In the genomic region with DNA sequence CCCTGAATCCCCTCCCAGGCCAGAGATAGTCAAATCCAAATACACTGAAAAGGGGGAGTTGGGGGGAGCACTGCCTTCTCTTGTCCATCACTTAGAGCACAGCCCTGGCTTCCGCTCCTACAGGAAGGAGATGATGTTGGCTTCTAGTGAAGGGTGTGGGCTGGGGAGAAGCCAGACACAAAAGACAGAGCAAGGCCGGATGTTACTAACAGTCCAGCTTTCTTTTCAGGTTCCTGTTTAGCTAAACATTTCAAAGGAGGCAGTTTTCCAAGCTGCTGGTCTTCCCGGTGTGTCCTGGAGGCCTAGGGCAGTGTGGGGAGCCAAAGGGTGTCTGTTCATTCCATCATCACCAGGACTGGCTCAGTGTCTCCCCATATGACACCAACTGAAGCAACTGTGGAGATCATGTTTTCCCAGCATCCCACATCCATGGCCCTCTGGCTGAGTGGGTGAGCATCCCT, we compare ENCODE assay signal across 12 mouse cellular contexts.
A peak's percentile ranks its signal among the peaks of the same experiment; 100 is the strongest.
DNase-seq lines count a peak whose midpoint lies in the region; ATAC-seq and TF ChIP-seq lines count a peak whose summit lies in the region.
"Had no signal": no experiment of that assay in that cellular context is flagged by ENCODE, and none has a peak within 500 bp of the region (broad histone marks: within the 10 kb centered on the region; RNA-seq: fewer than 3 reads in every experiment).

No protein-coding gene starts in this region.

- ATAC-seq in lung, postnatal 0 days = peak; percentile 79

- TF ChIP-seq EP300 in lung, postnatal 0 days (IDR thresholded peaks at IDR 0.05) = peak; percentile 98

- intact Hi-C loops in gastrocnemius, adult 2 months (cut with DNase I) = loop anchor here (2.0 kb wide), 2 partner anchors 223 to 339 kb away; a partner anchor contains a TSS

- H3K9ac ChIP-seq in lung, postnatal 0 days (replicated peaks; ENCODE audit: low read depth) = no peak overlapping the region
- H3K9ac ChIP-seq: limb, embryonic 13.5 days; midbrain, embryonic 12.5 days; stomach, embryonic 15.5 days had no signal

- no peaks in the 10 kb centered on the region for H3K27me3 ChIP-seq in lung, postnatal 0 days (replicated peaks; ENCODE audit: insufficient read depth, low read length)
- H3K27me3 ChIP-seq: limb, embryonic 13.5 days; midbrain, embryonic 12.5 days; stomach, embryonic 15.5 days had no signal

- peak; percentile 53 for DNase-seq in gastrocnemius, adult 2 months
- no peak for DNase-seq in gastrocnemius, postnatal 4 days (ENCODE audit: low spot score in 2 of 2)
- DNase-seq in heart, adult 8-10 months (ENCODE audit: low spot score) = peak; percentile 86
- peak; percentile 65 for DNase-seq in kidney, adult 9 months
- peak; percentile 74 for DNase-seq in lung, postnatal 0 days (ENCODE audit: low spot score)
- no peak for DNase-seq in spleen, postnatal 14 days (ENCODE audit: low spot score in 2 of 2)
- no peak for DNase-seq in layer of hippocampus, adult 18-20 months (ENCODE audit: low spot score in 2 of 2)
- no peak for DNase-seq in adipocyte (ENCODE audit: low spot score)
- DNase-seq: cerebellum, adult 9-10 months had no signal

- H3K36me3 ChIP-seq in lung, postnatal 0 days (ENCODE audit: insufficient read depth, low read length) = no peaks in the 10 kb centered on the region
- H3K36me3 ChIP-seq: limb, embryonic 13.5 days; midbrain, embryonic 12.5 days; stomach, embryonic 15.5 days had no signal

- peak overlapping the region; percentile 87 for H3K27ac ChIP-seq in gastrocnemius, adult 2 months
- peak overlapping the region; percentile 73 for H3K27ac ChIP-seq in lung, postnatal 0 days (ENCODE audit: low read length)
- H3K27ac ChIP-seq: limb, embryonic 13.5 days; midbrain, embryonic 12.5 days; stomach, embryonic 15.5 days had no signal

- H3K4me3 ChIP-seq in gastrocnemius, adult 2 months = no peak overlapping the region
- H3K4me3 ChIP-seq in lung, postnatal 0 days (ENCODE audit: low read depth, low read length) = no peak overlapping the region
- H3K4me3 ChIP-seq: limb, embryonic 13.5 days; midbrain, embryonic 12.5 days; stomach, embryonic 15.5 days had no signal

- TF ChIP-seq CTCF in gastrocnemius, adult 2 months (IDR thresholded peaks at IDR 0.05) = no peak
- no peak; the same call in 1 of the 2 replicates for TF ChIP-seq CTCF in lung, postnatal 0 days (IDR thresholded peaks at IDR 0.05)

- H3K4me2 ChIP-seq in lung, postnatal 0 days (replicated peaks; ENCODE audit: low read depth, low read length) = no peak overlapping the region
- H3K4me2 ChIP-seq: limb, embryonic 13.5 days; midbrain, embryonic 12.5 days; stomach, embryonic 15.5 days had no signal

- H3K9me3 ChIP-seq in lung, postnatal 0 days (ENCODE audit: low read length) = no peaks in the 10 kb centered on the region; the same call in 1 of the 2 replicates
- H3K9me3 ChIP-seq: limb, embryonic 13.5 days; stomach, embryonic 15.5 days had no signal

- 51% methylated on average over 3 of the region's 3 CpGs for WGBS in lung, postnatal 0 days

- peaks cover 10% of the 10 kb centered on the region; the same call in 1 of the 2 replicates for H3K4me1 ChIP-seq in lung, postnatal 0 days (ENCODE audit: insufficient read depth, low read depth, low read length)
- H3K4me1 ChIP-seq: midbrain, embryonic 12.5 days had no signal

Comparison
In these comparisons a context has a peak if more than half of its experiments do, and no peak if none do; other contexts are left out.
1. DNase-seq: peak in gastrocnemius, adult 2 months (single experiment), heart, adult 8-10 months (single experiment), kidney, adult 9 months (single experiment) and lung, postnatal 0 days (single experiment); none in gastrocnemius, postnatal 4 days (0 of 2), spleen, postnatal 14 days (0 of 2), layer of hippocampus, adult 18-20 months (0 of 2) and adipocyte (single experiment).